Mouse (Mus musculus) MEL-GATA-1-ER (cell line): ENCODE measurements around the gene Reln.

Experiments
- DNase-seq: peaks from one replicate; pipeline ENCODE4 v3.0.0-alpha.2; 2012; ENCODE audit warnings: low read depth; ENCODE audit errors: extremely low read depth

Reln gene

GRCm38 (mm10) chr5:21847438-21847837 is 497.1 kb downstream of the Reln start:
- no peak for DNase-seq

- no peak for DNase-seq
Observed at GRCm38 (mm10) chr5:21846616-21847290, 497.7 kb downstream of the Reln start.

- DNase-seq, result peak; percentile 21
Observed at GRCm38 (mm10) chr5:21844676-21845075, 499.8 kb downstream of the Reln start.
